Mouse (Mus musculus) adrenal gland, postnatal 14 days (tissue): Measurements from ENCODE around the gene Zfp760. TPM values are rescaled to one million over a fixed set of nuclear protein-coding genes. Genes with fewer than 3 reads are reported as not detected.
"Not testable (repeated sequence)": the region's sequence is repeated elsewhere in the genome, so short reads cannot be mapped to it uniquely, and the experiment has no call there.

Experiments used
- DNase-seq: peaks from one replicate; pipeline ENCODE4 v3.0.0; 2021; ENCODE audit warnings: mixed read lengths
- long read RNA-seq, 2 experiments: library from polyadenylated mRNA; stranded (forward); transcript quantifications; one replicate each; pipeline ENCODE4 v2.0.0; 2021
- total RNA-seq: library from RNA; stranded (reverse); gene quantifications from 2 replicates; pipeline ENCODE4 v1.2.3, GENCODE M21; 2021

Gene Zfp760
- total RNA-seq, result 7.1 and 8.1 TPM in 2 replicates
- long read RNA-seq, experiment 1, result 0 reads
- long read RNA-seq, experiment 2, partial matches to known transcripts, result 2 of 4 reads
- long read RNA-seq, experiment 2, other reads (novel, unspliced or antisense), result 2 of 4 reads

- DNase-seq, result peak; percentile 90
Observed at GRCm38 (mm10) chr17:21707343-21707996, at the start of gene Zfp760. Zfp760 (plus strand) TSS chr17:21707741.

DNA sequence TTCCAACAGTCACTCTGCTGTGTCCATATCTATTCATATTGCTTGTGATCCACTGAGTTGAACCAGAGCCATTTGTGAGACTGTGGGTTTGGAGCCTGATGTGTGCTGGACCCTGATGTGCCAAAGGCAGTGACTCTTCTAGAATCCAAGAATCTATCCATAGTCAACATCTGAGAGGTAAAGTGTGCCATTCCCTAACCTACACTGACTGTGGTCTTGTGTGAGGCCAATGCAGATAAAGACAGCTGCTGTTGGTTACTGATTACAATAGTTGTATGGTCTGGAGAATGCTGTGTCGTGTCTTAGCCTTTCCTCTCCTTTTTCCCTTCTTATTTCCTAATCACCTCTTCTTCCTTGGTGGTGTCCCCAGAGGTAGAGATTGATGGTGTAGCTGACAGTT is 28.7 kb upstream of the Zfp760 start:
- not testable (repeated sequence) for DNase-seq

GRCm38 (mm10) chr17:21679273-21680018 is 28.1 kb upstream of the Zfp760 start:
- peak; percentile 91 for DNase-seq

- not testable (repeated sequence) for DNase-seq
Observed at GRCm38 (mm10) chr17:21680019-21680376, 27.5 kb upstream of the Zfp760 start.

GRCm38 (mm10) chr17:21691560-21691959 is 16.0 kb upstream of the Zfp760 start, which contains the start of gene Gm10226:
Gm10226 (plus strand) TSS chr17:21691860.
- DNase-seq, result no peak

GRCm38 (mm10) chr17:21693342-21693741 is 14.2 kb upstream of the Zfp760 start:
- no peak for DNase-seq

- no peak for DNase-seq
Observed at GRCm38 (mm10) chr17:21696073-21696472, 11.5 kb upstream of the Zfp760 start.

DNA sequence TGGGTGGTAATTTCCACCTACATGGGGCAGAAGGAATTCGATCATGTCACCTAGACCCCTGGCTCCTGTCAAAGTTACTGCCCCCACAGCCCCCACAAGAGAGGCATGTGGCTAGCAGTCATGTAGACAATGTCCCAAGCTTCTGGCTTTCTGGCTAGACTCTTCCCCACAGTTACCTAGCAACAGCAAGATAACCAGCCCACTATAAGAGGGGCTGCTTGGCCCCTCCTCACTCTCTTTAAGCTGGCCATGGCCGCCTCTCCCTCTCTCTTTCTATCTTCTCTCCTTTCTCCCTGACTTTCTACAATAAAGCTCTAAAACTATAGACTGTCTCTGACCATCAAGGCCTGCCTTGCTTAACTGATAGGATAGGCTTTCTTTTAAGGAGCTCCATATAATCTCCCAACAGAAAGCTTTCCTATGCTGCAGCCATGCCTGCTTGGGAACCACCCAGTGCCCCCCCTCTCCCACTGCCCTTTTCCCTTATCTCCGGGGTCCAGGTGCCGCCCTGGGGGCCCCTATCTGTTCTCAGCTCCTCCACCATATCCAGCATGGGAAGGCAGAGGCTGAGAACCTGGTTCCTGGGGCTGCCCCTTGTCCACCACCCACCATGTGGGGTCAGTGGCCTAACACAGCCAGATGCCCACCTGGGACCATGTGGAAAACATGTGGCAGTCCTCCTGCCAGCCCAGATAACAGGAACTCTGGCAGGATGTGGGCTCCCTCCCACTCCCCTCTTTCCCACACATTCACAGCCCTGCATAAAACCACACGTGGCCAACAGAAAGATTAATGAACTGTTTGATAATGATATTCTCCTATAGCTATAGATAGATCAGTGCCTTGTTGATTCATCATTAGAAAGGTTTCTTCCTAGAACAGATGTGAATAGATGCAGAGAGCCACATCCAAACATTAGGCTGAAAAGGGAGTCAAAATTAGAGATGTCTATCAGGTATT is 5.0 kb upstream of the Zfp760 start:
- DNase-seq, result no peak

DNA sequence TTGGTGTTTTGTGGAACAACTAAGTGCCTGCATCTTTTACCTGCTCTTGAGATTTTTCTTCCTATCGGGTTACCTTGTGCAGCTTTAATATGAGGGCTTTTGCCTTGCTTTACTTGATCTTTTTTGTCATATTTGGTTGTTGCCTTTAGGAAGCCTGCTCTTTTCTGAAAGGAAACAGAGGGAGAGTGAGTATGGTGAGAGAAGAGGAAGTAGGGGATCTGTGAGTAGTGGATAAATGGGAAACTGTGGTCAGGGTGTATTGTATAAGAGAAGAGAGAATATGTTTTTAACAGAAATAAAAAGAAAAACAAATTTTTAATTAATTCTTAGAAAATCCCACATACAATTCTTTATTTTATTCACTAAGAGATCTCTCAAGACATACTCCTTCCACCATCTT is 4.1 kb upstream of the Zfp760 start:
- no peak for DNase-seq

DNA sequence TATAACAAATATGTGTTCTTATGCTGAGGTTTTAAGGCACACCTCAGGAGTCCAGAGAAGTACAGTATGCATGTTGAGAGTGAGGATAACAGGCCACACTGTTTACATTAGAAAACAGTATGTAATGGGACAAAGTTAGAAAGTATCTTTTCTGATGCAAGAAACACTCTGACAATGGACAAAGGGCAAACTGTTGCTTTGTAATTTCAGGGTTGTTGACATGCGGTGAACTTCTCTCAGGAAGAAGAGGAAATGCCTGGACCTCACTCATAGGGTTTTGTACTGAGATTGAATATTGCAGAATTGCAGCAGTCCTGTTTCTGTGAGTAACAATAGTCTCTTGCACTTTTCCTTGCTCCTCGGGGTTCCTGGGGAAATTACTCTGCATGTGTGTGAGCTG is 860 bp downstream of the Zfp760 start:
- no peak for DNase-seq

DNA sequence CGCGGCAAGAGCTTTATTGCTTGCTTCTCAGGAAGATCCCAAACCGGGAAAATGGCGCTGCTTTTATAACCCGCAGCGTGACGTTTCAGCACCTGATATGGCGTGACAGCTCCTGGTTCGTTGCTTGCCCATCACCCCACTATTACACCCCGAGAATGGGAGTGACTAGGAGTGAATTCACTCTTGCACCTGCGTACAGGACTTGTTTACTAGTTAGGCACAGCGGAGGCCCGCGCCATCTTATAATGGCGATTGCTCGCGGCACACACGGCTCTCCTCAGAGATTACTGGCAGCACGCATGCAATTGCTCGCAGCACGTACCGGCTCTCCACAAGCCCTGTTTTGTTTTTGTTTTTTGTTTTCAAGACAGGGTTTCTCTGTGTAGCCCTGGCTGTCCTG is 23.0 kb downstream of the Zfp760 start, which contains the start of gene Zfp229:
Gene Zfp229, plus strand, starts transcription at position 301 of the 400 bp plus-strand sequence.
- DNase-seq, result not testable (repeated sequence)

- no peak for DNase-seq
Observed at GRCm38 (mm10) chr17:21733049-21733448, 25.5 kb downstream of the Zfp760 start.

DNA sequence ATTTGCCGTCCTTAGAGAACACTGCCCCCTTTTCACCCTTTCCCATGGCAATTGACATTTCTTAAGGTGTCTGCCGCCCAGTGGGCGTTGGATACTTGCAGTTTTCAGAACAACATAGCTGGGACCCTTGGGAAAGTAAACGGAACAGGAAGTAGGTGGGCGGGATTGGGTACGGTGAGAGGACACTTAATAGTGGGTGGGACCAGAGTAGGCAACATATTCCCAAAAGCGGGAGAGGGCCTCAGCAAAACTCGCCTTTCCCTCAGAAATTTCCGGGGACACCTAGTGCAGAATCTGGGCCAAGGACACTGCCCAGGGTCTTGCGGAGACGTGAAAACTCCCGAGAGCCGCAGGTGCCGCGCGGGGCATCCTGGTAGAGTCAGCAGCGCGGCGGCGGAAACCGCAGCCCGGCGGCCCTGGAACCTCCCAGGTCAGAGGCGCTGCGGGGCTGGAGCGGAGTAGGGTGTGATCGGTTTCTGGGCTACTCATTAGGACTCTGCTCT is 26.0 kb downstream of the Zfp760 start:
- DNase-seq, result peak; percentile 82

- DNase-seq, result no peak
Observed at GRCm38 (mm10) chr17:21752791-21753190, 45.2 kb downstream of the Zfp760 start.

DNA sequence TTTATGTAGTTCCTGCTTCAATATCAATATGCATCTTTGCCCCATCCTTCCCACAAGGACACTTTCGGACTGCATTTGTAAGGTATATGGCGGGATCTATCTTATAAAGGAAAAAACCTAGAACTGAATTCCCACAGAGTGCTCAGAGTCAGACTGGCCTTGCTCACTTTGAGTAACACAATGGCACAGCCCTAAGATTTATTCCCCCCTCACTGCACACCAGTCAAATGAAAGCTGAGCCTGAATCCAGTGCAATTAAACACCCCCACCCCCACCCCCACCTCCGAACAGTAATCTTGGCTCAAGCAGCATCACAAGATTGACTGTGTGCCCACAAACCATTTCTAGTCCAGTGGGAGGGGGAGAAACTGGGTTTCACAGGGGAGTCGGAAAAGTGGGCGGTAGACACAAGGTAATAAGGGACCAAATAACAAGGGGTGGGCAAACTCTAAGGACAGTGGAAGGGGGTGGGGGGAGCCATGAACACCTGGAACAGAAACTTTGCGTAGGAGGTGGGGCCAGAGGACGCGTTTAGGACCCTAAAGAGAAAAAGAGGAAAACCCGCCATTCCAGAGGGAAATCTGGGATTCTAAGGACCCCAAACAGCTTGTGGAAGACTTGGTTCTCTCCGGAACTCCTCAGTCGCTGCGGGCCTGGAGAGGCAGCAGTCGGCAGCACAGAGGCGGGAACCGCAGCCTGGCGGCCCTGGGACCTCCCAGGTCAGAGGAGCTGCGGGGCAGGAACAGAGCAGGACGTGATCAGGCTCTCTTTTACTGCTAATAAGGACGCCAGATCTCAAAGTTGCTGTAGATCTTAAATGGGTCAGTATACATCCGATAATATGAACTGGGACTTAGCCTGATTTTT is 46.0 kb downstream of the Zfp760 start:
- peak; percentile 40 for DNase-seq

GRCm38 (mm10) chr17:21770336-21770735 is 62.8 kb downstream of the Zfp760 start:
- DNase-seq, result no peak

Other genes with a start within 250 kb of the Zfp760 start
- gene Zfp53, start 218.7 kb upstream of the Zfp760 start, total RNA-seq, result 4.8 and 5.6 TPM in 2 replicates
- 30.6 and 31.5 TPM in 2 replicates for gene Zfp52, start 172.2 kb upstream of the Zfp760 start, total RNA-seq
- 10.2 and 12.9 TPM in 2 replicates for gene Zfp948, start 140.7 kb upstream of the Zfp760 start, total RNA-seq
- gene Zfp983, start 57.1 kb upstream of the Zfp760 start, total RNA-seq, result 5.4 and 5.8 TPM in 2 replicates
- gene Gm10226, start 15.9 kb upstream of the Zfp760 start, total RNA-seq, result 2.9 and 3.7 TPM in 2 replicates
- 9.9 and 12.9 TPM in 2 replicates for gene Zfp229, start 23.1 kb downstream of the Zfp760 start, total RNA-seq
- 2.2 and 3.1 TPM in 2 replicates for gene Zfp820, start 138.0 kb downstream of the Zfp760 start, total RNA-seq
- gene Zfp995, start 202.2 kb downstream of the Zfp760 start, total RNA-seq, result 3.2 and 6.5 TPM in 2 replicates